10 mouse cellular contexts compared by ENCODE assay signal in genomic region chr12:106025416-106025815, GRCm38 (mm10). TPM values are rescaled to one million over a fixed set of nuclear protein-coding genes. Genes with fewer than 3 reads are reported as not detected.
DNase-seq lines count a peak whose midpoint lies in the region; ATAC-seq lines count a peak whose summit lies in the region.
"Had no signal": no experiment of that assay in that cellular context is flagged by ENCODE, and none has a peak within 500 bp of the region (broad histone marks: within the 10 kb centered on the region; RNA-seq: fewer than 3 reads in every experiment).

No protein-coding gene starts in this region.

- no peak overlapping the region for H3K4me3 ChIP-seq in heart, embryonic 16.5 days (ENCODE audit: low read length)
- H3K4me3 ChIP-seq: midbrain, embryonic 15.5 days had no signal

- H3K4me1 ChIP-seq in heart, embryonic 16.5 days (ENCODE audit: control insufficient read depth, insufficient read depth, low read length), result peaks cover 9% of the 10 kb centered on the region
- H3K4me1 ChIP-seq: midbrain, embryonic 15.5 days had no signal

- 62% methylated on average over 6 of the region's 6 CpGs for WGBS in heart, embryonic 16.5 days

- H3K9me3 ChIP-seq in heart, embryonic 16.5 days (replicated peaks; ENCODE audit: control insufficient read depth, low read length), result no peaks in the 10 kb centered on the region
- H3K9me3 ChIP-seq: midbrain, embryonic 15.5 days had no signal

- peak; percentile 72 for ATAC-seq in heart, embryonic 16.5 days (replicated peaks; ENCODE audit: extremely low read depth, insufficient read depth, low FRiP score)
- ATAC-seq in megakaryocyte-erythroid progenitor cell, adult 5-6 weeks (replicated peaks; ENCODE audit: low FRiP score, low TSS enrichment, poor library complexity, severe bottlenecking), result peak; percentile 64
- ATAC-seq: midbrain, embryonic 15.5 days had no signal

- no peak overlapping the region for H3K9ac ChIP-seq in heart, embryonic 16.5 days (ENCODE audit: low read length)
- H3K9ac ChIP-seq: midbrain, embryonic 15.5 days had no signal

- peaks cover 5% of the 10 kb centered on the region; the same call in 1 of the 2 replicates for H3K36me3 ChIP-seq in heart, embryonic 16.5 days (ENCODE audit: control insufficient read depth, insufficient read depth)
- H3K36me3 ChIP-seq: midbrain, embryonic 15.5 days had no signal

- no peak for DNase-seq in heart, adult 8-10 months (ENCODE audit: low spot score)
- DNase-seq in adipocyte (ENCODE audit: low spot score), result peak; percentile 51
- peak; percentile 23 for DNase-seq in heart, postnatal 4 days
- DNase-seq in urinary bladder, postnatal 36 days (ENCODE audit: low spot score in 2 of 2), result no peak
- no peak for DNase-seq in cerebellum, adult 11 months
- no peak for DNase-seq in kidney, adult 9 months
- DNase-seq: kidney, adult 8-10 months had no signal

- no peak overlapping the region for H3K4me2 ChIP-seq in heart, embryonic 16.5 days (ENCODE audit: low read depth, low read length)
- H3K4me2 ChIP-seq: midbrain, embryonic 15.5 days had no signal

- no peaks in the 10 kb centered on the region for H3K27me3 ChIP-seq in heart, embryonic 16.5 days (ENCODE audit: control insufficient read depth, insufficient read depth, low read length)
- H3K27me3 ChIP-seq: midbrain, embryonic 15.5 days had no signal

- H3K27ac ChIP-seq in heart, embryonic 16.5 days (ENCODE audit: low read length), result no peak overlapping the region
- H3K27ac ChIP-seq: midbrain, embryonic 15.5 days had no signal

RNA-seq across cellular contexts. Expression of gene Vrk1, which starts 15.4 kb away (rescaled TPM):
- polyA plus RNA-seq in heart, embryonic 16.5 days (2015; fragmentation: Nextera tagmentation; extraction: Ambion mirVana), result 40.8 and 50.5 TPM in 2 replicates
- total RNA-seq in heart, adult 8-10 months (2022), result 1 to 10 TPM; 6.9 to 9.5 (median 8.2) TPM
- 10 to 100 TPM; 26.4 to 28.0 TPM for total RNA-seq in heart, postnatal 4 days (2021)
- total RNA-seq in megakaryocyte-erythroid progenitor cell, adult 5-6 weeks (2014; fragmentation: Nextera tagmentation), result 72.5 and 90.8 TPM in 2 replicates
- total RNA-seq in megakaryocyte-erythroid progenitor cell, adult 5-6 weeks (2017), result 149 and 178 TPM in 2 replicates

Comparison
In these comparisons a context has a peak if more than half of its experiments do, and no peak if none do; other contexts are left out.
1. DNase-seq: peak in adipocyte (single experiment) and heart, postnatal 4 days (single experiment); none in heart, adult 8-10 months (single experiment), urinary bladder, postnatal 36 days (0 of 2), cerebellum, adult 11 months (single experiment) and kidney, adult 9 months (single experiment).